Mouse (Mus musculus): ENCODE results near the gene Fbxo41.
"Not testable (repeated sequence)": the region's sequence is repeated elsewhere in the genome, so short reads cannot be mapped to it uniquely, and the experiment has no call there.

Gene Fbxo41

GRCm38 (mm10) chr6:85490252-85490651 lies 12.5 kb downstream of the Fbxo41 start:
- DNase-seq, result no peak

GRCm38 (mm10) chr6:85489717-85490116 lies 13.1 kb downstream of the Fbxo41 start:
- DNase-seq, result no peak

GRCm38 (mm10) chr6:85488510-85488909 lies 14.3 kb downstream of the Fbxo41 start:
- no peak for DNase-seq

- no peak for DNase-seq
Observed at GRCm38 (mm10) chr6:85485738-85486137, 17.1 kb downstream of the Fbxo41 start.

- peak; percentile 47 for DNase-seq
Observed at GRCm38 (mm10) chr6:85483843-85484721, 18.7 kb downstream of the Fbxo41 start.

GRCm38 (mm10) chr6:85480685-85481084 lies 22.1 kb downstream of the Fbxo41 start:
- DNase-seq, result no peak

GRCm38 (mm10) chr6:85479979-85480378 lies 22.8 kb downstream of the Fbxo41 start:
- DNase-seq, result no peak

- no peak for DNase-seq
Observed at GRCm38 (mm10) chr6:85478416-85478815, 24.4 kb downstream of the Fbxo41 start.

- peak; percentile 58 for DNase-seq
Observed at GRCm38 (mm10) chr6:85477366-85477917, 25.4 kb downstream of the Fbxo41 start.

- DNase-seq, result no peak
Observed at GRCm38 (mm10) chr6:85475581-85475980, 27.2 kb downstream of the Fbxo41 start.

- no peak for DNase-seq
Observed at GRCm38 (mm10) chr6:85472542-85472941, 30.3 kb downstream of the Fbxo41 start.

- peak; percentile 55 for DNase-seq
Observed at GRCm38 (mm10) chr6:85471962-85472361, 30.8 kb downstream of the Fbxo41 start.

GRCm38 (mm10) chr6:85469660-85470430 lies 32.9 kb downstream of the Fbxo41 start:
- no peak for DNase-seq

- DNase-seq, result peak; percentile 46
Observed at GRCm38 (mm10) chr6:85465381-85465780, 37.4 kb downstream of the Fbxo41 start.

GRCm38 (mm10) chr6:85459621-85460020 lies 43.2 kb downstream of the Fbxo41 start:
- no peak for DNase-seq

GRCm38 (mm10) chr6:85452816-85453215 lies 50.0 kb downstream of the Fbxo41 start:
- no peak for DNase-seq

GRCm38 (mm10) chr6:85452411-85452665 lies 50.5 kb downstream of the Fbxo41 start:
- DNase-seq, result no peak

GRCm38 (mm10) chr6:85451664-85452410 lies 51.0 kb downstream of the Fbxo41 start, which contains the start of gene Pradc1:
Pradc1 (minus strand) TSS chr6:85451970.
- DNase-seq, result peak; percentile 99

GRCm38 (mm10) chr6:85450697-85451663 lies 51.8 kb downstream of the Fbxo41 start, which contains the start of gene Cct7:
Cct7 (plus strand) TSS chr6:85451514.
- DNase-seq, result peak; percentile 100

- DNase-seq, result not testable (repeated sequence)
Observed at GRCm38 (mm10) chr6:85450140-85450539, 52.7 kb downstream of the Fbxo41 start.

- no peak for DNase-seq
Observed at GRCm38 (mm10) chr6:85447351-85447750, 55.4 kb downstream of the Fbxo41 start.

- DNase-seq, result no peak
Observed at GRCm38 (mm10) chr6:85445286-85445685, 57.5 kb downstream of the Fbxo41 start.

Measured in retina, postnatal 1 day (tissue).